Mouse (Mus musculus) monocyte, adult 59 days (primary cell): ENCODE data around the gene Map3k7cl. TPM values are rescaled to one million over a fixed set of nuclear protein-coding genes. Genes with fewer than 3 reads are reported as not detected.

ENCODE experiments used
- total RNA-seq, 2 experiments: library from RNA; stranded (reverse); gene quantifications; one replicate each; pipeline ENCODE4 v1.2.4; 2023

The Map3k7cl gene
- not detected for total RNA-seq

DNA sequence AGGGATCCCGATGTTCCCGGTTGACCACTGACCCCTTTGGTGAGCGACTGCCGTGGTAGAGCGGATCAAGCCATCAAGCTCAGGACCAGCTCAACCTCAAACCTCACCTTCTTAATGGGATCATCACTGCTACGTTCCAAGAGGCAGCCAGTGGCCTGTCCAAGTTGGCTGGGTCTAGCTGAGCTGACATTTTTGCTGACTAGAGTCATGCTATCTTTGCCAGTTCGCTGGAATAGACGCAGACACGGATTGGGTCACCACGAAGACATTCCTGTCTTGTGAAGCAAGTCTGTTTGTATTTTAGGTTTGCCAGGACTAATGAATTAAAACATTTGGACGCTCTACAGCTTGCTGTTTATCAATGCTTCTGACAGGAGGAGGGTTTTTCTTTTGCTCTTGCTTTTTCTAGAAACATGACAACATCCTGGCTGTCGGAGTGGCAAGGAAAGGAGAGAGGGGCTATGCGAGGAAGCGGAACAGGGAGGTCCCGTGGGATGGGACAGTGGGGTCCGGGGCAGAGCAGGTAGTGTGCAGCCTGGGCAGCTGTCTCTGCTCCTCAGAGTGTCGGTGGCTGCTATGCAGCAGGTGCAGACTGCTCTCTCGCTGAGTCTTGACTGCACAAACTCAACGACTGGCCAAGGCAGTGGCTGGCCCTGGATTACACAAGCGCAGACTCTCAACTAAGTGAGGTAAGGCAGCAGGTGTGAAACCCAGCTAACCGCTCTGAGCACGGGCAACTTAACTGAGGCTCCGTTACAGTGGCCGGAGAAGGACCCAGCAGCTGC, at the start of gene Map3k7cl:
TSS of gene Map3k7cl (plus strand) at position 424 of the 785 bp plus-strand sequence.

Other genes with a start within 250 kb of the Map3k7cl start
- gene N6amt1, start 199.1 kb upstream of the Map3k7cl start, total RNA-seq, result 1 to 10 TPM; 9.3 to 9.4 TPM
- gene Ltn1, start 120.7 kb upstream of the Map3k7cl start, total RNA-seq, result 10 to 100 TPM; 24.4 to 28.1 TPM
- 1 to 10 TPM; 4.5 to 6.1 TPM for gene Rwdd2b, start 112.8 kb upstream of the Map3k7cl start, total RNA-seq
- gene Usp16, start 98.6 kb upstream of the Map3k7cl start, total RNA-seq, result 10 to 100 TPM; 92.6 to 98.7 TPM
- gene Cct8, start 57.5 kb upstream of the Map3k7cl start, total RNA-seq, result 100 to 1,000 TPM; 121 to 128 TPM
- 100 to 1,000 TPM; 211 to 222 TPM for gene Bach1, start 145.6 kb downstream of the Map3k7cl start, total RNA-seq